Mouse (Mus musculus) spleen, postnatal 0 days (tissue): Measurements from ENCODE around the gene Klf12. TPM values are rescaled to one million over a fixed set of nuclear protein-coding genes. Genes with fewer than 3 reads are reported as not detected.

Experiments
- polyA plus RNA-seq: library from polyadenylated mRNA; unstranded; fragments of >200 nt; fragmentation: Nextera tagmentation; extraction: Ambion mirVana; gene quantifications from 2 replicates; pipeline ENCODE4 v1.2.1, GENCODE M21; 2015

Gene Klf12
- 3.9 and 4.1 TPM in 2 replicates for polyA plus RNA-seq

GRCm38 (mm10) chr14:100284119-100284860, at the start of gene Klf12:
Klf12 (minus strand) TSS chr14:100284679.

